Mouse (Mus musculus): ENCODE measurements around the gene Slc25a26.

DNA sequence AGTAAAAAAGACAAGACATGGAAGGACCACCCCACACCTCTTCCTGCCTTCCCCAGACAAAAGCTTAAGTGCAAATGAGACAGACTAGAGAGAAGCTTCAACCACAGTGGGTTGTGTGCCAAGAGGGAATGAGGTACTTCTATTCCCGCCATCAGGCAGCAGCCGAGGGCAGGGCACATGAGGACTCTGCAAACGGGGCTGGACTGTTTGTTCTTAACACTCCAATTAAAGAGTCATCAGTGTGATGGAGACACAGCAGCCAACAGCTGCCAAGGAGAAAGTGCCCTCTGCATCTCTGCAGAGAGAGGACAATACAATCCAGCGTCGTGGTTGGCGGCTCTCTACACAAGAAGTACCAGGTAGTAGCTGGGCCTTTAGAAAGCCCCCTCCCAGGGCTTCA lies 128.7 kb downstream of the Slc25a26 start:
- TF ChIP-seq CTCF (IDR thresholded peaks at IDR 0.05; ENCODE audit: low read depth, low read length) (no peak), POLR2A (IDR thresholded peaks at IDR 0.05; ENCODE audit: borderline replicate concordance, low read depth, low read length) (no peak)
